Mouse (Mus musculus) left cerebral cortex, adult 18-20 months (tissue): ENCODE measurements around the gene Scfd2. TPM values are rescaled to one million over a fixed set of nuclear protein-coding genes. Genes with fewer than 3 reads are reported as not detected.

ENCODE experiments used
- total RNA-seq, 2 experiments: library from RNA; stranded (reverse); gene quantifications; 2 replicates each; pipeline ENCODE4 v1.2.3; 2021

Scfd2 gene
- total RNA-seq, 2 experiments from 2014 or later, result 25.4 to 27.2 TPM

Other genes with a start within 250 kb of the Scfd2 start
- 10 to 100 TPM; 66.2 to 67.4 TPM for gene Fip1l1, start 3.7 kb upstream of the Scfd2 start, total RNA-seq
- gene Lnx1, start 171.2 kb upstream of the Scfd2 start, total RNA-seq, result 10 to 100 TPM; 22.0 to 24.1 TPM